Mouse (Mus musculus): ENCODE measurements around the gene Myh1. TPM values are rescaled to one million over a fixed set of nuclear protein-coding genes. Genes with fewer than 3 reads are reported as not detected.

Myh1 gene
- total RNA-seq (2021), result 1,000 to 10,000 TPM; 2,071 to 3,124 TPM
- long read RNA-seq, experiment 1, full-length matches to known transcripts, result 193 of 754 reads
- long read RNA-seq, experiment 1, partial matches to known transcripts, result 470 of 754 reads
- long read RNA-seq, experiment 1, other reads (novel, unspliced or antisense), result 91 of 754 reads
- long read RNA-seq, experiment 2, full-length matches to known transcripts, result 392 of 1,214 reads
- long read RNA-seq, experiment 2, partial matches to known transcripts, result 695 of 1,214 reads
- long read RNA-seq, experiment 2, other reads (novel, unspliced or antisense), result 127 of 1,214 reads

DNA sequence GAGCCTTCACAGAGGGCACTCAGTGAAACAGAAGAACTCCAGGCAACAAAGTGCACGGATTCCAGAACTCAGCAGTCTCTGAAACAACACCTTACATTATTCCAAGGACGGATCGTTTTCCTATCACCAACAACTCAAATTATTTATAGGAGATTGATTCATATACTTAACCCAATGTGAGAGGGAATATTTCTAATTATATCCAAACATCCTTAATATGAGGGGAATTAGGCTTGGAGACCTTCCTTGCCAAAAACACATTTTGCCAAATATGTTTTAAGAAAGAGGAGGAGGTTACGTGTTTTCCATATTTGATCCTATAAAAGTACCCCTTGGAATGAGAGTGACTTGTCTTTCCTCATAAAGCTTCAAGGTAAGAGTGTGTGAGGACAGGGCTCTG lies at the start of gene Myh1:
Gene Myh1, plus strand, starts transcription at position 301 of the 400 bp plus-strand sequence.
- intact Hi-C loops (cut with DNase I), result no loop called here
- DNase-seq, result no peak

DNA sequence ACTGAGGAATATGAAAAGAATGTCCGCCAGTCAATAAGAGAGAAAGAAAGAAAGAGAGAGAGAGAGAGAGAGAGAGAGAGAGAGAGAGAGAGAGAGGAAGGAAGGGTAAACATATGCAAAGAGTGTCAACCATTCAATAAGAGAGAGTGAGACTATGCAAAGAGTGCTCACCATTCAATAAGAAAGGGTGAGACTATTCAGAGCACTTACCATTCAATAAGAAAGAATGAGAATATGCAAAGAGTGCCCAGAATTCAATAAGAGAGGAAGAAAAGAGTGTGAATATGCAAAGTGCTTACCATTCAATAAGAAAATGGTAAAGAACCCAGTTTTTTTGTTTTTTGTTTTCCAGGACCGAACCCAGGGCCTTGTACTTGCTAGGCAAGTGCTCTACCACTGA lies 49.6 kb upstream of the Myh1 start:
- DNase-seq, result no peak
- intact Hi-C loops (cut with DNase I), result no loop called here

DNA sequence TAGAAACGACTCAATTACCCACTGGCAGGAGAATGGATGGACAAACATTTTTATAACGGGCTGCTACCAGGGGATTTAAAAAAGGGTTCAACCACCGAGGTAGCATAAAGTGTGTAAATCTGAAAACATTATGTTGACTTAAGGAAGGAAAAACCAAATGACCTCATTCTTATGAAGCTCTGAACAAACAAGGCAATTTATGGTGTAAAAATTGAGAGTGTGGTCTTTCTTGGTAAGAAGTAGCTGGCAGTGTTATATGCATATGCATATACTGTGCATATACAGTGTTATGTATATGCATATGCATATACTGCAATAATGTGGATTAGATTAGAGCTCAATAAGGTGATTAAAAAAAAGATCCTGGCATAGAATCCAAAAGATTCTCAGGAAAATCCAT lies 48.7 kb upstream of the Myh1 start:
- intact Hi-C loops (cut with DNase I), result no loop called here

DNA sequence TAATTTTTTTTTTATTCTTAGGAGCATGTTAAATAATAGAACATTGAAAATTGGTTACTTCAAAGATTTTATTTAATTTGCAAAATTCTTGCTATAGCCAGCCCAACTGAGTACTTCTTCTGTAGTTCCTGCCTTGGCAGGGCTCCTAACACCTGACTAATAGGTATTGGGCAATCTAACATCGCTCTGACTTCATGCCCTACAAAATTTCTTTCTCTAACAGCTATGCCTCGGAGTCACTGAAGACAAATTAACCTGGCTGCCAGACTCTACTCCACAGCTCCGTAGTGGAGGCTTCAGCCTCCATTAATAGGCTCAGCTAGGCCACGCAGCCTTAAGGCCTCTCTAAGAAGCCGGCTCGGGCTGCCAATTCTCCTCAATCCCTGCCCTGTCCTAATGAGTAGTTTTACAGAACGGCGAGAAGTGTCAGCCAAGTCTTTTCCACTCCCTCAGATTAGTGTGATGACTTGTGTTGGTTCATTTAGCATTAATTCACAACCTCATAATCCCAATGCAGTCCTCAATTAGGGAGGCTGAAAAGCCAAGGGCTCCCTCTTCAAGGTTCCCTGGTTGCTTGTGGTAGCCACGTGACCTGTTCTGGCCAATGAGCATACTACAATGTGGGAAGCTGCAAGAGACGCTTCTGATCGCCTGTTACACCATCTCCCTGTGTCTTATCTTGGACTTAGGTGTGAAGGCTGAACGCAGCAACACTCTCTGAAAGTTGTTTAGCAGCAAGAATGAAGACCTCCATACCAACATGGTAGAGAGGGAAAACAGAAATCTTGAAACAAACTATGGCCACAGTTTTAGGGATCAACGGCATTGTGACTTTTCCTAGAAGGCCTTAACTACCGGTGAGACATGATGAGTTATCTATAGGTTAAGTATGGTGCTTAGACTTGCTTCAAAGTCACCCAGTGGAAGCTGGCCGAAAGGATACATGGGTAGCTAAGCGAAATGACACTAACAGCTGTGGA lies 47.9 kb upstream of the Myh1 start:
- no peak for DNase-seq
- intact Hi-C loops (cut with DNase I), result no loop called here

More for the DNA sequence above, 48.7 kb upstream of the Myh1 start:
- DNase-seq, result no peak

GRCm38 (mm10) chr11:67153123-67153522 lies 46.7 kb upstream of the Myh1 start:
- peak; percentile 39 to 59 for DNase-seq
- intact Hi-C loops (cut with DNase I), result no loop called here

DNA sequence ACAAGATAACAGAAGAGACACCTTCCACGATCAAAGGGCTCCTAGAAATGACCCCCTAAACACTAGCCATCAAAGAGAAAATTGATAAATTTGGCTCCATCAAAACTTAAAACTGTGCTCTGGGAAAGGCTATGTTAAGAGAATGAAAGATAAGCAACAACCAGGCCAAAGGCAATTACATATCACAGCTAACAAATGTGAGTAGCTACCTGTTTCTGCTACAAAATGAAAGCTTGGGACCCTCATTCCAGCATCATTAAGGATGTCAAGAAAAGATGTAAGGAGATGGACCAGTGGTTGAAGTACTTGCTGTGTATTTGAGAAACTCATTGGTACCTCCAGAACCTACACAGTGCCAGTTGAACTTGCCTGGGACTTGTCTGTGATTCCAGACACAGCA lies 46.0 kb upstream of the Myh1 start:
- DNase-seq, result no peak
- intact Hi-C loops (cut with DNase I), result no loop called here

DNA sequence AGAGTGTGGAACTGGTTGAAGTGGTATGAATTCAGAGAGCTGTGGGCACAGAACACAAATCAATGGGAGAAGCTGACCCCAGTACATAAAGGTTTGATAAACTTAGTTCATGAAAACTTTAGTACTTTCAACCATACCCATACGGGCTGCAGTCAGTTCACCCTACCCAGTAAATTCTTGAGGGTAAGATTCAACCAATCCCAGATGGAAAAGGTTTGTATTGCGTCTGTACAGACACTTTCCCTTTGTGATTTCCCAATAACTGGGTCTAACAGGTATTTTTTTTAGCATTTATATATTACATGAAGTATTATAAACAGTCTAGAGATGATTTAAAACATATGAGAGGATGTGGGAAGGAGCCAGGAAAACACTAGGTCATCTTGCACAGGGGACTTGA lies 44.2 kb upstream of the Myh1 start:
- intact Hi-C loops (cut with DNase I), result no loop called here
- DNase-seq, result no peak

DNA sequence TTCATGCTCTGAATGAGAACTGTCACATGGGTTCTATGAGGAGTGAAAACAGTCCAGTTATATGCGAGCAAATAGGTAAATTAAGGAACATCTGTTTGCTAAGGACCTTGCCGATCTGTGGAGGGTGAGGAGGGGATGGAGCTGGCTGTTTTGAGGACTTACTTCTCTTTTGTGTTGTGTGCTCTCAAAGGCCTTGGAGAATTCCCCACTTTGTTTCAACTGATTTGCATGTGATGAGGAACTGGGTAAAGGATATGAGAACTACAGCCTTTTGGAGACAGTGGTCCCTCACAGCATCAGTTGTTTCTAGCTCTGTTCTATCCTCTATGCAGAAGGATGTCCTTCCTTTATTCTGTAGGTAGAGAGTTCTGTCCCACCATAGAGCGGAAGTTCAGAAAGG lies 39.7 kb upstream of the Myh1 start:
- intact Hi-C loops (cut with DNase I), result no loop called here
- DNase-seq, result no peak

DNA sequence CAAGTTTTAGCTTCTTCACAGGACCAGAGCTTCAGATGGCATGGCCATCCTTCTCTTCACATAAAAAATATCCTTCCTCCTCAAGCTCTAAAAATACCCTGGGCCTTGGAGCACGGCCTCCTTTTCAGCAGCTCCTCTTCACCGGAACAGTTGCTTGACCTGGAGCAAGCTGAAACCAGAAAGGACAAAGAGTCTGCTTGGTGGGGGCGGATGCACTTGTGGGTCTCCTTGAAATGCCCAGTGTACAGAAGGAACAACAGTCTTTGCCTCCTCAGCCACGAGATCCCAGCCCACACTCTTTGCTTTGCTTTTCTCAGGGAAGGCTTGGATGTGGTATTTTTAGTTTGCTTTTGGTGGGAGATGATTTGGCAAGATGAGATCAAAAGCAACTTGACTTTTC lies 36.2 kb upstream of the Myh1 start:
- DNase-seq, result no peak
- intact Hi-C loops (cut with DNase I), result no loop called here

DNA sequence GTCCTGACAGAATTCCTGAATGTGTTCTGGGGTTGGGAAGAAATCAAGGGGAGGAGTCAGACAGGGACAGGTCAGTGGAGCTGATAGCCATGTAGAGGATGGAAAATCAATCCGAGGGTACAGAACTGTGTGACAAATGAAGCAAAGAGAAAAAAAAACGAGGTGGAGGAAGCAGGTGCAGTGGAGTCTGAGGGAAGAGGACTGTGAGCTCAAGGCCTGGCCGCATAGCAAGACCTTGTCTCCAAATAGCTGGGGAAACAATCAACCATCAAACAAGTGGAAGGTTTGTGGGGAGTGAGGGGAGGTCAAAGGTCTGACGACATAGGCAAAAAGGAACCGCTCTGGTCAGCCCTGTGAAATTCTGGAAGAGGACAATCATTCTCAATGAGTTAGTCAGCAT lies 35.0 kb upstream of the Myh1 start:
- no peak for DNase-seq
- intact Hi-C loops (cut with DNase I), result no loop called here

GRCm38 (mm10) chr11:67169301-67169700 lies 30.6 kb upstream of the Myh1 start:
- DNase-seq, result no peak
- intact Hi-C loops (cut with DNase I), result no loop called here

DNA sequence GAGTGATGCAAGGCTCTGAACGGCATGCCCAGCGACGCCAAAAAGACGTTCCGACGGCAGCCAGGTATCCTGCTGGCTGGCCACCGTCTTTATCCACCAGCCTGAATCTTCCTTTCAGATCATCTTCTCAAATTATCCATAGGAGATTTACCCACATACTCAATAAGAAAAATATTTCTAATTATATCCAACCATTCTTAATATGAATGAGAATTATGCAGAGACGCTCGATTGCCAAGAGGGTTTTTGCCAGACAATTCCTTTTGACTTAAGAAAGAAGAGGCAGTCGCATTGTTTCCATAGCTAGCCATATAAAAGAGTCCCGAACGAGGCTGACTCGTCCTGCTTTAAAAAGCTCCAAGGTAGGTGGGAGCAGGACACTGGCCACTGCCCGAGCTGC lies 29.1 kb upstream of the Myh1 start, which contains the start of gene Myh2:
Gene Myh2, plus strand, starts transcription at position 301 of the 400 bp plus-strand sequence.
- intact Hi-C loops (cut with DNase I), result no loop called here
- DNase-seq, result no peak

GRCm38 (mm10) chr11:67172439-67172838 lies 27.4 kb upstream of the Myh1 start:
- intact Hi-C loops (cut with DNase I), result no loop called here
- DNase-seq, result no peak

DNA sequence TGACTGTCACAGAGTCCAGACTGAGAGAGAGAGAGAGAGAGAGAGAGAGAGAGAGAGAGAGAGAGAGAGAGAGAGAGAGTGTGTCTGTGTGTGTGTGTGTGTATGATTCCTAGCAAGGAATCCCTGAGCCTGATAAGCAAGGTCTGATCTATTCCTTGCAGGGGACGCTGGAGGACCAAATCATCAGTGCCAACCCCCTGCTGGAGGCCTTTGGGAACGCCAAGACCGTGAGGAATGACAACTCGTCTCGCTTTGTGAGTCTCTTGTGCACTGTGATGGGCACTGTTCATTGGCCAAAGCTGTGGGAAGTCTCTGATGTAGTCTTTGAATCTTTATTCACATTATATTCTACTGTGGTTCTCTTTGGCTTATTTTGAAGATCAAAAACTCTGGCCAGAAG lies 23.5 kb upstream of the Myh1 start:
- intact Hi-C loops (cut with DNase I), result no loop called here
- DNase-seq, result no peak

GRCm38 (mm10) chr11:67190316-67190715 lies 9.5 kb upstream of the Myh1 start:
- no peak for DNase-seq
- intact Hi-C loops (cut with DNase I), result no loop called here

- intact Hi-C loops (cut with DNase I), result no loop called here
- no peak for DNase-seq
Observed at GRCm38 (mm10) chr11:67190814-67191213, 9.0 kb upstream of the Myh1 start.

- intact Hi-C loops (cut with DNase I), result no loop called here
- DNase-seq, result no peak
Observed at GRCm38 (mm10) chr11:67191496-67191895, 8.4 kb upstream of the Myh1 start.

DNA sequence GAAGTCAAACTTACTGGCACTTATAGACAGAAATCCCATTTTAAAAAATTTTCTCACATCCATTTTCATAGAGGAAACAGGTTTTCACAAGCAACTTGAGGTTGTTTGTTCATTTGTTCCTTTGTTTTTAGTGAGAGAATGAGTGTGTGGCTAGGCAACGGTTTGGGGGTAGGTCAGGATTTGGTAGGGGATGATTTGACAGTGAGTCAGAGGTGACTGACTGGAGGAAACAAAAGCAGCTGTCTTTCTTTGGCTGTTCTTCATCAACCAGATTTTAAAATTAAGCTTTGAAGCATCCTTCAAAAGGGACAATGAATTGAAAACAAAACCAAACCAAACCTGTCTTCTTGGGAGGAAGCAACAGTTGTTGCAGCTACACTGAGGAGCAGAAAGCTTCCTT lies 531 bp upstream of the Myh1 start:
- no peak for DNase-seq
- intact Hi-C loops (cut with DNase I), result no loop called here

GRCm38 (mm10) chr11:67204766-67205165 lies 4.9 kb downstream of the Myh1 start:
- intact Hi-C loops (cut with DNase I), result no loop called here

DNA sequence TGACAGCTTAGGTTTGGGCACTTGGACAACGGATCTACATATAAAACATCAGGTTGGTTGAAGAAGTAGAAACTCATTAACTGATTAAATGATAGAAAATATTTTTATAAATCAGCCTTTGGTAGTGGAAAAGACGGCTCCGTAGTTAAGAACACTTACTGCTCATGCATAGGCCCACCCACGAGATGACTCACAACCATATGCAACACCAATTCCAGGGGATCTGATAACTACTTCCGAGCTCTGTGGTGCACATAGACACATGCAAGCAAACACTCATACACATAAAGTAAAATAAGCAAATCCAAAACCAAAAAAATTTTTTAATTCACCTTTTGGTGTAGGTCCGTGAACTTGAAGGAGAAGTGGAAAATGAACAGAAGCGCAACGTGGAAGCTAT lies 22.0 kb downstream of the Myh1 start:
- no peak for DNase-seq
- intact Hi-C loops (cut with DNase I), result no loop called here

More at GRCm38 (mm10) chr11:67204766-67205165, 4.9 kb downstream of the Myh1 start:
- DNase-seq, result no peak

- intact Hi-C loops (cut with DNase I), result no loop called here
- DNase-seq, result no peak
Observed at GRCm38 (mm10) chr11:67224466-67224865, 24.6 kb downstream of the Myh1 start.

DNA sequence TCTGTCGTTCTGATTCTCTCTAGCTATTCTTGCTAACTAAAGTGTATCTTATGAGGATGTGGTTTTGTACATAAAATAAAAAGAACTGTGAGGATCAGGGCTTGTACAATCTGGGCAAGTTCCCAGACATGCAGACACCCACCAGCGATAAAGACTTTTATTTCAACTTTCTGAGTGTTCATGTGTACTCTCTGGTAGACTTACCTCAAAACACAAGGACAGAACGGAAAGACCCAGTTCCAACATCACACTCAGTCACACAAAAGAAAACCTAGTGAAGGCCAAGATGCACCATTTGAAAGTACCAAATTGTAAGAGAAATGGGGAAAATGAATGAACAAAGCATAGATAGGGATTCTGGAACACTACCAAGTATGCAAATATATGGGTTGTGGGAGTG lies 28.9 kb downstream of the Myh1 start:
- intact Hi-C loops (cut with DNase I), result no loop called here
- DNase-seq, result no peak
